Mouse (Mus musculus) lung, postnatal 10 days (tissue): Measurements from ENCODE around the gene Emilin1.

Experiments
- DNase-seq: peaks from one replicate; pipeline ENCODE4 v3.0.0; 2021

Emilin1 gene

GRCm38 (mm10) chr5:30961545-30962505 lies 48.6 kb downstream of the Emilin1 start:
- no peak for DNase-seq

GRCm38 (mm10) chr5:30963916-30964315 lies 50.7 kb downstream of the Emilin1 start:
- DNase-seq = no peak

- no peak for DNase-seq
Measured at GRCm38 (mm10) chr5:30966189-30966588, 53.0 kb downstream of the Emilin1 start.

- peak; percentile 79 for DNase-seq
Measured at GRCm38 (mm10) chr5:30968416-30968815, 55.2 kb downstream of the Emilin1 start, which contains the start of gene Tcf23. TSS of gene Tcf23 (plus strand) at chr5:30968662.

- DNase-seq = no peak
Measured at GRCm38 (mm10) chr5:30969440-30969839, 56.2 kb downstream of the Emilin1 start.
